Mouse (Mus musculus) heart, postnatal 0 days (tissue): ENCODE data around the gene Pik3cd.

ENCODE experiments used
- CTCF ChIP-seq: IDR thresholded peaks from 2 replicates; pipeline ENCODE4 v1.5.1; 2016; ENCODE audit warnings: antibody characterized with exemption, control low read depth, low read depth
- EP300 ChIP-seq: IDR thresholded peaks from 2 replicates; pipeline ENCODE4 v1.6.1; 2016; ENCODE audit warnings: antibody characterized with exemption, low read depth

DNA sequence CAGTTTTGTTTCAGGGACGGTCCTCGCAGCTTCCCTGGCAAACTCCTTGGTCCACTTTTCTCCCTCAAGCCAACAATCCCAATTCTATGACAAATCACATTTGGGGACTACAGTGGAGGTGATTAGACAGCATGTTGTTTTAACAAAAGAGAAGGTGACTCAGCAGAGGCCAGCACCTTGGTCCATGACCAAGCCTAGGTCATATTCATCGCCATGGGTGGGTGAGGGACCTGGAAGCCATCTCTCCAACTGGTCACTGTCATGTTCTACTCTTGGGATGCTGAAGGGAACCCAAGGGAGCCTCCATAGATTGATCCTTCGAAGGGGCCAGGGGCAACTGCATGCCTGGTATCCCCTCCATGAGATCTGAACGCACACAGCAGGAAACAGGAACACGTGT, 31.9 kb upstream of the Pik3cd start:
- no peak for TF ChIP-seq CTCF
- no peak for TF ChIP-seq EP300
